Mouse (Mus musculus): ENCODE results near the gene Erf.
"Not testable (repeated sequence)": the region's sequence is repeated elsewhere in the genome, so short reads cannot be mapped to it uniquely, and the experiment has no call there.

Erf gene

DNA sequence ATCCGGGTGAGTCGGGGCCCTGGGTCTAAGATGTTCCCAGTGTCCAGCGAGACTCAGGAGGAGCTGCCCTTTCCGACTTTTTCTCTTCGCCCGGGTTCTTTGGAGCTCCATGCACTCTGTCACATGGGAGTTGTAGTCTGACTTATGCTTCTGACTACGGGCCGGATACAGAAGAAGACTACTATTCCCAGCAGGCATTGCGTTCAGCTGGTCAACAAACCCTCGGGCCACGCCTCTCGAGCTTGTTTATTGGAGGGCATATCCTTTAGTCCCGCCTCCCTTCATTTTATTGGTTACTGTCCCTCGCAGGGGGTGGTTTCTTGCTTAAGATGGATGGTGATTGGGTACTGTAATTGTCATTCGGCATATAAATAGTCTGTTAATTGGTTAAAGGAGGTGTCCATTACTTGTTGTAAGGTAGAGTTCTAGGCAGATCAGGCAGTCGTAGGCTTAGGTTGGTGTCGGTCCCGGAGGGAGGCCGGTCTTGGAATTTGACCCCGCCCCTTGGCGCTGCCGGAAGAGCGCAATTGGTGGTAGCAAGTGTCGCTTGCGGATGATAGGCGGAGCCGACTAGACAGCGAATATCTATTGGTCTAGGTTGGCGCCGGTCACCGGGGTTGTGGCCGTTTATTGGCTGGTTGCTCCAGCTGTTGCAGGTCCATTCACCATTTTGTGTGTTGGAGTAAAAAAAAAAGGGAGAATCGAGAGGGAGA, 17.3 kb upstream of the Erf start:
- DNase-seq (ENCODE audit: low spot score in 2 of 2), result peak; percentile 94 to 98

DNA sequence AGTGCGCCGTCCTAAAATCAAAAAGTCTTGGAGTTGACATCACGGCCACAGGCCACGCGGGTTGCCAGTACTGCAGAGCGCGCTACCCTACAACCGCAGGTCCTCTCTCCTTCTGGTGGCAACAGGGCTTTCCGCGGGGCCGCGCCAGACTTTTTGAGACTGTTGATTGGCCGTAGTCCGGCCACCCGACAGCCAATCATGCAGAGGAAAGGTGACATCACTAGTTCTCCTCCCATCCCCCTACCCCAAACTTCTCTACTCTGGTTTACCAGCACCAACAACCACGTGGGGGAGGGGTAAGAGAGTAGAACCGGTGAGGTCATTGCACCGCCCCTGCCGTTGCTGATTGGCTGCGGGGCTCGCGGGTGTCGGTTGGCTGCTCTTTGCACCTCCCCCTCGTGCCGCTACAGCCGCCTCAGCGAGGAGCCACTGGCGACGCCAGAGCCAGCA, 16.8 kb upstream of the Erf start, which contains the start of gene Cic:
Gene Cic (plus strand): TSS at position 404 of the 450 bp plus-strand sequence.
- peak; percentile 97 to 98 for DNase-seq (ENCODE audit: low spot score in 2 of 2)

DNA sequence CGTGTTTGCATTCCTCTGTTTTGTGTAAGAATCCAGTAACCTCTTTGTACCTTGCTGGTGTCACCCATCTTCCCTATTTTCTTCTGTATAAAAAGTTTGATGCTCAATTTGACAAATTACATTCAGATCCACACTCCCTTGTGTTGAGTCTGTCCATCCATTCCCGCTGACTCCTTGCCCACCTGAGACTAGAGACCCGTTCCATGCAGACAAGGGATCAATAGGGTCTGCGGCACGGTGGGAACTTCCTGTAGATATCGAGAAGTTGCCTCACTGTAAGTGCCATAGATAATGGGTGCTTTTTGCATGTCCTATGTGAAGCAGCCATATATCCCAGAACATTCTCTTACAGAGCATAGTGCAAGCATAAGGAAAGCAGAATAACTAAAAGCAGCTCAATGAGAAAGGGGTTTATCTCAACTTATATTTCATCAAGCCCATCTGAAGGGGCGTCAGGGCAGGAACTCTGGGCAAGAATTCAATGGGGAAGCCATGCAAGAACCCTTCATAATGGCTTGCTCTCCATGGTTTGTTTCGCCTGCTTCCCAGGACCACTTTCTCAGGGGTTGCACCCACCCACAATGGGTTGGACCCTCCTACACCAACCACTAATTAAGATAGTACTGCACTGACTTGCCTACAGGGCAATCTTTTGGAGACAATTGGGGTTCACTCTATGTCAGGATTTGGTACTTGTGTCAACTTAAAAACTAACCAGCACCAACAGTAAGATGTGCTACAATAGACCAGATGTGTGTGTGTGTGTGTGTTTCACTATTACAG, 15.8 kb upstream of the Erf start:
- DNase-seq (ENCODE audit: low spot score in 2 of 2), result no peak

DNA sequence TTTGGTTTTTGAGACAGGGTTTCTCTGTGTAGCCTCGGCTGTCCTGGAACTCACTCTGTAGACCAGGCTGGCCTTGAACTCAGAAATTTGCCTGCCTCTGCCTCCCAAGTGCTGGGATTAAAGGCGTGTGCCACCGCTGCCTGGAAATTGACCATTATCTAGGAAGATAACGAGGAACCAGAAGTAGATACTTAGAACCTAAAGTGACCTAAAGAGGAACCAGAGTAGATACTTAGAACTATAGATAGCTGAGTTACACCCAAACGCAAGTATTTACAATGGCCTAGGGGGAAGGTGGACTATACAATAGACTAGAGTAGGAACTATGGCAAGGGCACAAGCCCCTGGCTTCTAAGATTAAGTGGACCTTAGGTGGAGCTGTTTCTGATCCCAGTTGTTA, 15.2 kb upstream of the Erf start:
- not testable (repeated sequence) for DNase-seq (ENCODE audit: low spot score in 2 of 2)

DNA sequence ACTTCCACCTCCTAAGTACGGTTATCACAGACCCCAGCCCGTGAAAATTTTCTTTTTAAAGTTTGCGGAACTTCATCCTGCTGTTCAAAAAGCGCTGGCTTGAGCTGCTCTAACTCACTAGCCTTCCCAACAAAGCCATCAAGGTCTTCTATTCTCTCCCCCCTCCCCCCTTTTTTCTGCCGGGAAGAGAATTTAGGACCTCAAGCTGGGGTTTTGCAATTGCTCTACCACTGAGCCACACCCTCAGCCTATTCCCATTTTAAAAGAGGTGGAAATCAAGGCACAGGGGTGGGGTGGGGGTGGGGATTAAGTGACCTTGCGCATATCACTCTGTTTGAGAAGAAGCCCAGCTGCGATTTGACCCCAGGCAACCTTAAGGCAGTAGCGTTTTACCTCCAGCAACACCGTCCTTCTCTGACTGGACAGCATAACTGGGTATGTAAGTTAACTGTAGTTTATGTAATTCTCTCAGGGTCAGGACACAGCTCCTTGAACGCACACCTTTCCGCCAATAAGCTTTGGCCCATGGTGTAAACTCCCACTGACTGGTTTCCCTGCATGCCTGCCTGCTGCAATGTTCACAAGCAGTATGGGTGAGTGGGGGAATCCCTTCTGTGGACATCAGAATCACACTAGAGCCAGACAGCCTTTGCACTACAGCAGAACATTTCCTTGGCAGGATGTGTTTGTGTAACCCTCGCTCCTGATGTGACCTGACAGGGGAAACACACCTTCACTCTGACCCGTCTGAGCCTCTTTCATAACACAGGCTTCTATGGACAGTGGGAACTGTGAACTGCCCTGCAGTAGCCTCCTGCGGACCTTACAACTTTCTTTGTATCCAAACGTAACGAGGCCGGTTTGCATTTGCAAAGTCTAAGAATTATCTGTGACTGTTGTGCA, 13.7 kb upstream of the Erf start:
- no peak for DNase-seq (ENCODE audit: low spot score in 2 of 2)

DNA sequence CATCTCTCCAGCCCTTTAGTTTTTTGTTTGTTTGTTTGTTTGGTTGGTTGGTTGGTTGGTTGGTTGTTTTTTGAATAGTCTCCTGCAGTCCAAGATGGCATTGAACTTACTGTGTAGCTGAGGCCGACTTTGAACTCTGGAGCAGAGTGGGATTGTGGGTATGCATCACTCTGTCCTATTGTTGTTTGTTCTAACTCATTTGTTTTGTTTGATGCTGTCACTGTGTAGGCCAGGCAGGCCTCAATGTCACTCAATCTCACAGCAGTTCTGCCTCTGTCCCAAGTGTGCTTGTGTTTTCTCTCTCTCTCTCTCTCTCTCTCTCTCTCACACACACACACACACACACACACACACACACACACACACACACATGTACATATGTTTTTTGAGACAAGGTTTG, 11.3 kb upstream of the Erf start:
- no peak for DNase-seq (ENCODE audit: low spot score in 2 of 2)

DNA sequence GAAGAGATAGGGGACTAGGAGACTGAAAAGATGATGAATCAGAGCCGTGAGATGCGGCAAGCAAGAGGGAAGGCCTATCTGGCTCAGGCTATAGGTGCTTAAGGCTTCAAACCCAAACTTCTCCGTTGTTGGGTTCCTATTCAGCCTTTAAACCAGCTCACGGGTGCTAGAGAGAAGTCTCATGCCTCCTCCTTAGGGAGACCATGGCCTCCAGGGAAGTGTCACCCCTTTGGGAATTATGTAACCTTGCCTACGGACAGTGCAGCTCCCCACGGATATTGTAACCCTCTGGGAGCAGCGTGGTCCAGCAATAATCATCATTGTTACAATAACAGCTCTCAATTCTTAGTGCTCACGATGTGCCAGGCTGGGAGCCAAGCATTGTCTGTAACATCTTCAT, 1.3 kb upstream of the Erf start:
- DNase-seq (ENCODE audit: low spot score in 2 of 2), result no peak

DNA sequence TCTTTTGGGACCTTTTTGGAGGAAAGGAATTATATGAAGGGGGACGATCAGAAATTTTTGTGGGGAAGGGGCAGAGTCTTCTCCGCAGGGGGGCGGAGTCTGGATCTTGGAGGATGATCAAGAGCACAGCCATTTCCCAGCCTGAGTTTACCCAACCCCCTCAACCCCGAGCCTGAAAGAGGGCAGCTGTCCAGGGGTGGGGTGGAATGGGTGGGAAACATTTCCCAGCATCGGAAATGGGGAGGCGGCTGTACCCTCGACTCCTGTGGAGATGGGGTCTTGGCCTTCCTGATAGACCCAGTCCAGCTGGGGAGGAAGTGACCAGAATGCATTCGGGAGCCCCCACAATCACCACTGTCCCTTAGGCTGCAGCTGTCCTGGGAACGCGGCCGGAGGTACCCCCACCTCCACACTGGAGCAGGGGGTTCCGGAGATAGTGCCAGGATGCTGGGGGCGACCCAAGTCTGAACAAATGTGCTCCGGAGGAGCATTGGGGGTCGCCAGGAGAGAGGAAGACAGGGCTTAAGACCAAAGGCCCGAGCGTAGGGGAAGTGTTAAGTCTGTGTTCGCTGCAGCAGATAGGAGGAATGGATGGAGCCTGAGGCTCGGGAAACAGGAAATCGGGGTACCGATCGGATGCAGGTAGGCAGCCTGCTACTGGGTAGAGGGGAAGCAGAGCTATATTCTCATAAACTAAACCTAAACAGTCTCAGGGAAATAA, 670 bp upstream of the Erf start:
- no peak for DNase-seq (ENCODE audit: low spot score in 2 of 2)

DNA sequence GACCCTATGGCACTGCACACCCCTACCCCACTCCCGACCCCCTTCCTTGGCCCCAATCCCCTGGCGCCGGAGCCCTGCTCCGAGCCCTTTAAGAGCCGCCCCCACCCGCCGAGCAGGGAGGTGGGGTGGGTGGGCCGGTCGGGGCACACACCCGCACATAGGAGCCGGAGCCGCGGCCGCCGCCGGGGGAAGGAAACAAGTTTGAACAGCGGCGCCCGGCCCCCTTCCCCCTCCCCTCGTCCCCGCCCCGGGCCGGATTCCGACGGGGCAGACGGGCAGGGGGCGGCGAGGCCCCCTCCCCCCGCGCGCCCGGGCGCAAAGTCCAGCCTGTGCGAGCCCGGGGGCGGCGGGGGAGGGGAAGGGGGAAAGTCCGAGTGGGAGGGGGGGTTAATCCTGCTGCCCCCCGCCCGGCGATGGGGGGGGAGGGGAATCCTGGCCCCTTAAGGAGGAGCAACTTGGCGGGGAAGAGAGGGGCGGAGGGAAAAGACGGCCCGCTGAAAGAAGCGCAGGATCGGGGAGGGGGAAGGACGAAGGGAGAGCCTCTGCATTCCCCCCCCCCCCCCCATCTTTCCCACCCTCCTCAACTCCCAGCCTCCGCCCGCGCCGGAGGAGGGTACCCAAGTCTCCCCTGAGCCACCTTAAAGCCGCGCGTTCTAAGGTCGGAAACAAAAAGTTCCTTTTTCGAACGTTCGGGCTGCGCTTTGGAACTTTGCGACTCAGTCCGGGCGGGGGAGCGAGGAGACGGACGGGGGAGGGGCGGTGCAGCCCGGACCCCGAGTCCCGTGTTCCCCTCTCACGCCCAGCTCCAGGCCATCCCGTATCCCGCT, 1.0 kb downstream of the Erf start:
- peak; percentile 50 to 52 for DNase-seq (ENCODE audit: low spot score in 2 of 2)

DNA sequence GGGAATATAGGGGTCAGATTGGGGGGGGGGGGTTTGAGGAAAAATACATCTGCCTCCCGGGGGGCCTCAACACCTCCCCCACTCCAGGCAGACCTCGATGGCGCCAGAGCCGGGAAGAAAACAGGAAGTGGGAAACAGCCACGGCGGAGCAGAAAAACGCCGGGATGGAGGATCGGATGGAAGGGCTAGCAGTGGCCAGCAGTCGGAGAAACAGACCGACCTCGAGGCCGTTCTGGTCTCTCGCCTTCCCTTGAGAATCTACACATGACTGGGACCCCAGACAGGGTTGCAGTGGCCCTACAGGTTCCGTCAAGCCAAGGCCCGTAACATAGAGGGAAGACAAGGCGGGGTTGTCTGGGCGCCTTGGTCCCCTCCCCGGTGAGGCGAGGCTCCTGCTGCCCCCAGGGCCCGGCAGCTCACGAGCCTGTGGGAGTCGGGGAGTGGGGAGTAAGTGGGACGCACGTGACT, 1.7 kb downstream of the Erf start:
- DNase-seq (ENCODE audit: low spot score in 2 of 2), result no peak

DNA sequence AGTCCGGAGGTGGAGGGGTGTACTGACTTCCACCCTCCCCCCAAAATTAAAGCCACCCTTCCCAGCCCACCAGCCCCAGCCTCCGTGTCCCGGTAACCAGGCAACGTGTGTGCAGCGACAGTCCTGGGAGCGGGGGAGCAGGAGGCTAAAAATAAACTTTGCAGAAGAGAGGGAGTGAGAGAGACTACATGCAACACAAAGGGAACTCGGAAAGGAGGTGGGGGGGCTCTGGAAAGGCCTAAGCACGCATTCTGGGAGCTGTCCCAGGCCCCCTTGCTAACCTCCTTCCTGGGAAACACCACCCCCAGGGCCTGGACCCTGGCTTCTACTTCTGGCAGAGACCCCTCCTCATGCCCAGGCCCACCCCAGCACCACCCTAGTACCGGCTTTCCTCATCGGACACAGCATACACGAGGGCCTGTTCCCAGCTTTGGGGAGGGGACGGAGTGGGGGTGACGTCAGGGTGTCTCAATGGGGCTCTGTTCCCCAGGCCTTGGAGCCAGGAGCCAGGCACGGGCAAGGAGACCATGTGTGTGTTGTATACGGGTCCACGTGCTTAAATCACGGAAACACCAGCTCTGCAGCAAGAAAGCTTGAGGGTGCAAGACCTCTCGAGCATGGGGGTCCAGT, 2.4 kb downstream of the Erf start:
- DNase-seq (ENCODE audit: low spot score in 2 of 2), result peak; percentile 60 to 65

DNA sequence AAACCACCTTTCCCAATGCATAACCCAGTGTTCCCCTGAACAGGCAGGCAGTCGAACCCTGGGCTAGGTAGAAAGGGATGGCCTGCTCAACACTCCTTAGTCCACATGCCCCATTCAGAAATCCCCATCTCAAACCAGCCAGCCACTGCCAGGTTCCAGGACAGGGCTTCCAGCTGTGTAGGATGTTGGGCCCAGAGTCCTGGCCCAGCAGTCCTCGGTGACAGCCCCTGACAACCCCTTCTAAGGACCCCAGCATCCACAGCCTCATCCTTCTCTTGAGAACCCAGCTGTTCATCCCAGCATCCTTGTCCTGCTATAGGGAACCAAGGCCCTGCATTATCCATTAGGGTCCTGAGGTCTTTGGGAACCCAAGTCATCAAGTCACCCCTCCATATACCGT, 3.1 kb downstream of the Erf start:
- DNase-seq (ENCODE audit: low spot score in 2 of 2), result no peak

DNA sequence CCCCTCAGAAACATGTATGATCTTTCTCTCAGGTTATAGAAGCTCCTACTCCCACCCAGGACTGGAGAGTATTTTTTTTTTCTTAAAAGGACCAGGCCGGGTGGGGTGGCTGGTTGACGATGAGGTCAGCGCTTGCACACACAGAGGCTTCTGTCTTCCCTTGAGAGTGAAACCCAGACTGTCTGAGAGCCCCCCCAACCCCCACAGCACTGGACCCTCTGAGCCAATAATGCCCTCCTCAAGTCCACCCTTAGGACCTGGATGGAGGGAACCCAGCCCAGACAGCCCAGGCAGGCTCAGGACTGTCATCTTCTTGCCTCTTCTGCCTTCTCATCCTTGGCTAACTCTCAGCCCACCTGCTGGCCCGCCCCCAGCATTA, 3.8 kb downstream of the Erf start:
- no peak for DNase-seq (ENCODE audit: low spot score in 2 of 2)

DNA sequence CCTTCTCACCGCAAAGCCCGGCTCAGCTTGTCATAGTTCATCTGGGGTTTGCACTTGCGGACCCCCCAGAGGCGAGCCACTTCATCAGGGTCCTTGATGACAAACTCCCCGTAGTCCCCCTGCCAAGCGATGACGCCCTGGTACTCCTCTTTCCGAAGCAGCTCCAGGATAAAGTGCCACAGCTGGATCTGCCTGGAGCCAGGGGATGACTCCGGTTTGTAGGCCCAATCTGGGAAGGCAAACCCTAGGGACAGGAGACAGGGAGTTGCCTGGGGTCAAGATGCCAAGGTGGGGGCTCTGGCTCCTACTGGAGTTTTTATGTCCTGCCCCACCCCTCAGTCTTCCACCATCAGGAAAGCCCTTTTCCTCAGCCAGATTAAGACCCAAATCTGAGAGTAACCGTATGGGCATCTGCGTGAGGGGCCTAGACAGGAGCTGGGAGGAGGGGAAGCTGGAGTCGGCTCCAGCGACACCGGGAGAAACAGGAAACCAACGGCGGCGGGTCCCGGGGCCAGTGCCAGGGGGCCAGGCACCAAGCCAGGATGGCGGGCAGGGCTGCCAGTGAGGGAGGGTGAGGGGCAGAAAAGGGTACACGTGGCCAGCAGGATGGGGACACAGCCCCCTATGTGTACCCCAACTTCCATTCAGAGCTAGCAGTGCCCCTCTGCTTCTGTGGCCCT, 4.3 kb downstream of the Erf start:
- DNase-seq (ENCODE audit: low spot score in 2 of 2), result peak; percentile 51 to 62

DNA sequence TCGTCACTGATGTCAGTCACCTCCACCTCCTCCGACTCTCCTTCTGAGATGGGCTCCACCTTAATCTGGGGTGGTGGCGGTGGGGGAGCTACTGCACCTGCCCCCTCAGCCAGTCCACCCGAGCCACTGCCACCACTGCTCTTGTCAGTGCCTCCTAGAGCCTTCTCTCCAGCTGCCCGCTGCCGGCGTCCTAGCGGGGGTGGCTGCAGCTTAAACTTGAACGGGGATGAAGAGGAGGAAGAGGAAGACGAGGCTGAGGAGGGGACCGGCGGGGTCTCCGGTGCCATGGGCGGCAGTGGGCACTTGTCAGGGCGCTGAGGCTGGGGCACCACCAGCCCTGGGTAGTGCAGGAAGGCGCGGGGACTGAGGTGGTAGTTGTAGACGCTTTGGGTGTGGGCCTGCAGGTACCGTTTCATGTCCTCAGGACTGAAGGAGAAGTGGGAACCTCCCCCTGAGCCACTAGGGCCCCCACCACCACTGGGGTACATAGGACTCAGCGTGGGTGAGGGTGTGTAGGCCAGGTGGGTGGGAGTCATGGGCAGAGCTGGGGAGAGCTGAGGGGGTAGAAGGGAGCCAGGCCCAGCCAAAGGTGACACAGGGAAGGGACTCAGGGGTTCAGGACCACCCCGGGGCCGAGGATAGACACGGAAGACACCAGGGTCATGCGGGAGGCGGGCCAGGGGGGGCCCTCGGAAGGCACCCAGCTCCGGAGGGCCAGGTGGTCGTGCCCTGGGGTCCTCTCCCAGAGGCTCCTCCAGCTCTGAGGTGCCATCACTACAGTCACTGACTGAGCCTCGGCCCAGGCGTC, 5.8 kb downstream of the Erf start:
- DNase-seq (ENCODE audit: low spot score in 2 of 2), result no peak

DNA sequence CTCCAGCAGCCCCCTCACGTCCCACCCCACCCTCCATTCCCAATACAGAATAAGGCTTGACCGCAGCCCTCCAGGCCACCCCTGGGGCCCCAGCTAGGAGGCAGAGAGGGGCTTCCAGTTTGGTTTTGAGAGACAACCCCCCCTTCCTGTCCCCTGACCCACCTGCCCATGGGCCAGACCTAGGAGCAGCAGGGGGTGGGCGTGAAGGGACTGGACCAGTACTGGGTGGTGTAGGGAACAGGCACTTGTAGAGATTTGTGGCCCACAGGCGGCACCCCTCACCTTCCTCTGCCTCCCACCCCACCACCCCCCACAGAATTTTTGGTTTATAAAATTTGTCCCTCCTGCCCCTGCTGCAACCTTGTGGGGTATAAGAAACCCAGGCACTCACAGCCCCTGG, 7.2 kb downstream of the Erf start:
- DNase-seq (ENCODE audit: low spot score in 2 of 2), result no peak

DNA sequence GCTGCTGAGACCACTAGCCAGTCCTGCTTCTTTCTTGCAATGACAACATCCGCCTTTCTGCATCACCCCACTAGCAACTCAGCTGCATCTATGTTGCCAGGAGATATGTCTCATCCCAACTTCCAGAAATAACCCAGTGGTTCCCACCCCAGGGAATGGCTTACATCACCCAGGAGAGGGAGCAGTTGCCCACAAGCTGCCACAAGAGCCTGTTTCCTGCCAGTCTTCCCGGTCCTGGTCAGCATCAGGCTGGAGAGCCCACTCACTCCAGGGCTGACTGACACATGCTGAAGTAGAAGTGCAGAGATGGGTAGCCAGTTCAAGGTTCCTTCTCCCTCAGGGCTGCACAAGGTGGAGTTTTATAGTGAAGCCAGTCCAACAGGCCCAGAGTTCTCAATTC, 9.5 kb downstream of the Erf start:
- peak; percentile 46 to 70 for DNase-seq (ENCODE audit: low spot score in 2 of 2)

DNA sequence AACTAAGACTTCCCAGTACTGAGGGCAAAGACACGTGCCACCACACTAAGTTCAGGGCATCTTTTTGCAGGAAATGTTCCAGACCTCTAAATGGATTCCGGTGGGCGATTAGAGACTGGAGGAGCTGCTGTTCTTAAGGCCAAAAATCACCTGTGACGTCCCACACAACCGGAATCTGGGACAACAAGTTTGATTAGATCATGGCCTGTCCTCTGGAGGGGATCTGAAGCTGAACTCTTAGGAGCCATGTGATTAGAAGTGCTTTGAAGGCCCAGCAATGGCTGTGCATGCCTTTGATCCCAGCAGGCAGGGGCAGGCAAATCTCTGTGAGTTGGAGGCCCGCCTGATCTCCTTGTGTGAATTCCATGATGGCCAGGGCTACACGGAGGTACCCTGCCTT, 9.9 kb downstream of the Erf start:
- DNase-seq (ENCODE audit: low spot score in 2 of 2), result no peak

Data from frontal cortex, postnatal 25 days (tissue).